Mouse (Mus musculus): ENCODE results near the gene Rab11fip2. TPM values are rescaled to one million over a fixed set of nuclear protein-coding genes. Genes with fewer than 3 reads are reported as not detected.

The Rab11fip2 gene
- total RNA-seq (2023), result 1 to 10 TPM; 6.2 to 7.5 TPM

DNA sequence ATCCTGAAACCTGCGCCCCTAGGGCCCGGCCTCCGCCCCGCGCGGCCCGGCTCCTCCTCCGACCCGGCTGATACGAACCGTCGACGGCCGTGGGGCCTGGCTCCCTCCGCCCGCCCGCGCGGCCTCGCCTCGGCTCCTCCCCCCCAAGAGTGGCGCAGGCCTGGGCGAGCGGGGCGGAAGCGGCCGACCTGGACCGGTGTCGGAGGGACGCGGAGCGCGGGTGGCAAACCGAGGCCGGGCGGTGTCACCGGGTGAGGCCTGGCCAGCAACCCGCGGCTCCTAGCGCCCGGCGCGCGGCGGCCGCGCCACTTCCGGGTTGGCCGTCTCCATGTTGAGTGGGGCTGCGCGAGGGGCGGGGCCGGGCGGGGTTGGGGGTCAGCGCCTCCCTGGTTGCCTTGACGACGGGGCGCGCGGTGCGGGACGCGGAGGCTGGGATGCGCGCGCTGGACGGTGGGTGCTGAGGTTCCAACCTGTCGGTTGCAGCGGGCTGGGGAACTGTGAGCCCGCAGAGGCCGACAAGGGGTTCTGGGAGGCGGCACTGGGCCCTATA lies at the start of gene Rab11fip2:
Rab11fip2 (minus strand) TSS at position 333 of the 550 bp plus-strand sequence.

All from neutrophil, adult 59 days (primary cell).